Mouse (Mus musculus): ENCODE measurements around the gene Tmem203. TPM values are rescaled to one million over a fixed set of nuclear protein-coding genes. Genes with fewer than 3 reads are reported as not detected.

The Tmem203 gene
- polyA plus RNA-seq, 1 experiment: 16.5 TPM

- no peak for TF ChIP-seq GATA1 (IDR thresholded peaks at IDR 0.05; ENCODE audit: low read length)
These were observed 11.9 kb upstream of the Tmem203 start for GRCm38 (mm10) chr2:25243342-25243741.

- no peak for TF ChIP-seq GATA1 (IDR thresholded peaks at IDR 0.05; ENCODE audit: low read length)
These were observed 11.1 kb upstream of the Tmem203 start for GRCm38 (mm10) chr2:25244144-25244543.

DNA sequence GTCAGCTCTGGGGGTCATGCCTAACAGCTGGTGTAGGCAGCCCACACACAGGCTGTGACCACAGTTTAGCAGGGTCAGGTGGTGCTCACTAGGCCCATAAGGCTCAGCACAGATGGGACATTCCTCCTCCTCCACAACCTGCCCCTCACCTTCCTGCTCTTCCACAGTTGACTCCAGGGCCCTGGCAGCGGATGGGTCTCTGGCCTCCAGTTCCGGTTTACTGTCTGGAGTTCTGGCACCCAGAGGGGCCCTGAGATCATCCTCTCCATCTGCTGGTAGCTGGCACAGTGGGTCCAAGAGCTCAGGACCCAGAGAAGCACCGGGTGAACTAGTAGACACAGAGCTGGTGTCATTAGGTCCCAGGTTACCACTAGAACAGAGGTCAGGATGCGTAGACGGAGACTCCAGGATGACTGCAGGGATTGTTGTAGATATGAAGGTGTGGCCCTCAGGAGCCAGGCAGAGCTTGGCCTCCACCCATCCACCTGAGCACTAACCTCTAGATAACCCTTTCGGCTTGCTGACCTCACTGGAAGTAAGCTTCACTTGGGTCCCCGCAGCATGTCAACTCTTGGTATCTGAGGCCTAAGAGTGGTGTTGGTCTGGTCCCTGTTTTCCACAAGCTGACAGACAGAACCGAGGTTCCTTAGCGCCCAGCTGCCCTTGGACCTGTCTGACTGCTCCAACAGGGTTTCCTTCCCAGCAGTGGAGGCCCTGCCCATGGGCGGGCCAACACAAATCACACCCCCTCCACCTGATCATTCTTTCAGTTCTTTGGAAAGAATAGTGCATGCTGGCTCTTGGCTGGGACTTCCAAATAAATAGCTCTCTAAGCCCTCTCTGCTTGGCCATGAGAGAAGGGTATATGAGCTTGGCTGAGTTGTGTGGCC, 8.8 kb upstream of the Tmem203 start, which contains the start of gene AL732309.1:
AL732309.1 (minus strand) TSS at position 681 of the 890 bp plus-strand sequence.
- TF ChIP-seq GATA1 (IDR thresholded peaks at IDR 0.05; ENCODE audit: low read length): no peak

- no peak for TF ChIP-seq GATA1 (IDR thresholded peaks at IDR 0.05; ENCODE audit: low read length)
These were observed 2.9 kb upstream of the Tmem203 start for GRCm38 (mm10) chr2:25252331-25252730.

- TF ChIP-seq GATA1 (IDR thresholded peaks at IDR 0.05; ENCODE audit: low read length): no peak
These were observed 3.6 kb downstream of the Tmem203 start for GRCm38 (mm10) chr2:25258887-25259286.

DNA sequence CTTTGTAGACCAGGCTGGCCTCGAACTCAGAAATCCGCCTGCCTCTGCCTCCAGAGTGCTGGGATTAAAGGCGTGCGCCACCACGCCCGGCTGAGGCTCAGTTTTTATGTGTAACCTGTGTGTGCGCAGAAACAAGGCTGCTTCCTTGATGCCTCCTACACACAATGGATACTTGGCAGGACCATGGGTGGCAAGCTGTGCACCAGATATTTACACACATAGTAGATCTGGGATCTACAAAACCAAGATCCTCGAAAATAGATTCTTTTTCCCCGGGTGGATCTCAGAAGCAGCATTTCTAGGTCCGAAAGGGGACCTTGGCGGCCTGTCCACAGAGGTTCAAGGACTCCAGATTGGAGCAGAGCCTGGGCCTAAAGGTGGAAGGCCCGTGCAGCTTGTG, 6.6 kb downstream of the Tmem203 start:
- TF ChIP-seq GATA1 (IDR thresholded peaks at IDR 0.05; ENCODE audit: low read length): no peak

- no peak for TF ChIP-seq GATA1 (IDR thresholded peaks at IDR 0.05; ENCODE audit: low read length)
These were observed 7.1 kb downstream of the Tmem203 start, which contains the start of gene Tprn for GRCm38 (mm10) chr2:25262291-25262767. TSS of gene Tprn (plus strand) at chr2:25262618.

DNA sequence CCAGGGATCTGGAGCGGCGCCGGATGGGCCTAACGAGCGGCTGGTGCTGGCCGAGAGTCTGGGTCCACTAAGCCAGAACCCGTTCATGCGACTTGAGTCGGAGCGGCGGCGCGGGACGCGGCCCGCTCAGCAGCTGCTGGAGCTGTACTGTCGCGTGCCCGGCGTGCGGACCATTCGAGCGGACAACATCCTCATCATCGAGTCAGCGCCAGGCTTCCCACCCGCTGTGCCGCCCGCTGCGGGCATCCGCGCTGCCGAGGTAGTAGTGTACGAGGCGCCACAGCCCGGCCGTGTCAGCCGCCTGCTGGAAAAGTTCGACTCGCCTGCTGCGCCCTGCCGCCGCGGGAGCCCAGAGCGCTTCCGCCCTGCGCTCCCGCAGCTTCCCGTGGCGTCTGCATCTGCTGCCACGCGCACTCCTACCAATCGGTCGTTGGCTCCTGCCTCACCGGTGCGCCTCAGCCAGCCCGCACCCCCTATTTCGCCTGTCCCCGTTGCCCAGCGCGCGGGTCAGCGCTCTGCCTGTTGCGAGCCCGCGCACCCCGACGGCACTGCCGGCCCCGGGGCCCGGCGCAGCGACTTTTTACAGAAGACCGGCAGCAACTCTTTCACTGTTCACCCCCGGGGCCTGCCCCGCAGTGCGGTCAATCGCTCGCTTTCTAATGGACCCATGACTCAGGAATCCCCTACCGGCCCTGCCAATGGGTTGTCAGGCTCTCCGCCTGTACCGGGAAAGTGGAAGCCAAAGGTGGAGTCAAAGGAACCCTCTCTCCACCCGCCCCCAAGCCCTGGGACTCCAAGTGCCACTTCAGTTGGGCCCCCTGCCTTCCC, 7.8 kb downstream of the Tmem203 start:
- no peak for TF ChIP-seq GATA1 (IDR thresholded peaks at IDR 0.05; ENCODE audit: low read length)

DNA sequence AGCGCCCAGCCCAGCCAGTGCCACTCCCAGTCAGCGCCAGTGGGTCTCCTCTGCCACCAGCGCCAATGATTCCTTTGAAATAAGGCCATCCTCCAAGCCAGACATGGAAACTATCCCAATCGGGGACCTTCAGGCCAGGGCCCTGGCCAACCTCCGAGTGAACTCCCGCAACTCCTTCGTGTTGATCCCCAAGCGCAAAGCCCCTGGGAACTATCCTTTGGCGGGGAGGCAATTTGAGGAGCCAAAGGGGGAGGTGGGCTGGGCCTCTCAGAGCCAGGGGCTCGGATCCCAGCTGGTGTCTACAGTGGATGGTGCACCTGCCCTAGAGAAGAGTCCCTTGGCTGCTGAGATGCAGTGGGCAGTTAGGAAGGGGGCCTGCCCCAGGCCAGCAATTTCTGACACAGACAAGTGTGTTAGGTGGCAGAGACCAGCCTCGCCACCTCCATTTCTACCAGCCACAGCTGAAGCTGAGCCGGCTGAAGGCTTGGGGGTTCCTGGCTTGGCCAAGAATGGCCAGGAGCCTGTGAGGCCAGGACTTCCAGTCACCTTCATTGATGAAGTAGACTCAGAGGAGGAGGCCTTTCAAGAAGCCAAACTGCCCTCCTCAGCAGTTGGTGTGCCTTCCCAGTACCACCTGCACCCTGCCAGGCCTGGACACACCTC, 8.5 kb downstream of the Tmem203 start:
- no peak for TF ChIP-seq GATA1 (IDR thresholded peaks at IDR 0.05; ENCODE audit: low read length)

GRCm38 (mm10) chr2:25264286-25264660, 9.0 kb downstream of the Tmem203 start:
- TF ChIP-seq GATA1 (IDR thresholded peaks at IDR 0.05; ENCODE audit: low read length): no peak

DNA sequence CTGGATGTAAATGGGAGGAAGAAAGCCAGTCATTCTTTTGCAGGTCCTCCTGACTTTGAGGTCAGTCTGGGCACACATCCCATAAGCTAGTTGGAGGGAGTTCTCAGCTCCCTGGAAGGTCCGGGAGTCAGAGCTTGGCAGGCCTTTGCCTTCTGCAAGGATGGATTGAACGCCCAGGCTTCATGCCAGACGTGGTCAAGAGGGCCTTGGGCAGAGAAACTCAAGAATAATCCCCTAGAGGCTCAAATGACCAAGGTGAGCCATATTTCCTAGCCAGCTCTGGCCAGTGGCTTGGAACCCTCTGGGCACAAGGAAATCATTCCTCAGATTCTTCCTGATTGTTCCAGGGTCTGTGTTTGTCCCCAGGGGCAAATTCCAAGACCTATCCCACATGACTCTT, 9.6 kb downstream of the Tmem203 start:
- no peak for TF ChIP-seq GATA1 (IDR thresholded peaks at IDR 0.05; ENCODE audit: low read length)

GRCm38 (mm10) chr2:25265897-25266656, 10.8 kb downstream of the Tmem203 start:
- no peak for TF ChIP-seq GATA1 (IDR thresholded peaks at IDR 0.05; ENCODE audit: low read length)

DNA sequence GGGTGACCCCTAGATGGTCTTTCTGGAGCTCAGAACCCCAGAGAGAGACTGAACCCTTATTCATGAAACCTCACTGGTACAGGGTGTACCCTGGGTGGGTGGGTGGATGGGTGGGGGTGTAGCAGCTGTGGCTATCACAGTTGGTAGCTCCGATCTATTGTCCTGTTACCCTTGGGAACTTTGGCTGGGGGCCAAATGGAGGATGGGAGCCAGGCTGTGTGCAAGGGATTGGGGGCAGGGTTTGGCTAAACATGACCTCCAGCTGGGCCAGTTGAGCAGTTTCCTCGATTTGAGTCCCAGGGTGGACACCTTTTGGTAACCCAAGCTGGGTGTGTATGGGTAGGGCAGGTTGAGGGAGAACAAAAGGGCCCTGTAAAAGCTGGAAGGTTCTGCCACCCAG, 11.5 kb downstream of the Tmem203 start:
- no peak for TF ChIP-seq GATA1 (IDR thresholded peaks at IDR 0.05; ENCODE audit: low read length)

DNA sequence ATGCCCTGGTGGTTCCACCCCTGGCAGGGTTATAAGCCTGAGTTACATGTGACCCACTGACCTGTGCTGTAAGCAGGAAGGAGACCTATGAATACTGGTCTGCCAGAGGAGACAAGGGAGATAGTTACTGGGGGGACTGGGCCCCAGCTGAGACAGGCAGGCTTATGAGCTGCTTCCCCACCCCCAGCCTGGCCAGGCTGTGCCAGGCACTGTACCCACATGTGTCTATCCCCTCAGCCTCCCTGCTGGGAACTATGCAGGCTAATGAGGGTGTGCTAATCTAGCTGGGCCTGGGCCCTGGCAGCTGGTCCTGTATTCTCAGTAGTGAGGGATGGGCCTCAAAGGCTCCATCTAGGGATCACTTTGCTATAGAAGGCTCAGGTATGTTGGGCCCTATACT, 12.0 kb downstream of the Tmem203 start:
- TF ChIP-seq GATA1 (IDR thresholded peaks at IDR 0.05; ENCODE audit: low read length): no peak

All from G1E-ER4 (cell line).